Mouse (Mus musculus) hindbrain, embryonic 16.5 days (tissue): ENCODE measurements at regions not wholly inside any gene's neighbourhood (a gene's known extent, or its start where the extent isn't known, plus 50 kb on each side); places are given as distances from the start of the nearest gene placed in this dataset.

Experiments
- ATAC-seq: fragments of 200-750 bp; cut with Nextera tagmentation; 2 replicates; pipeline ENCODE4 v1.8.0; 2017; ENCODE audit warnings: moderate TSS enrichment, moderate library complexity
- H3K27ac ChIP-seq: fragments of 300-500 bp; sonication (generic); 2 replicates; pipeline ENCODE4 v1.5.1; 2014; ENCODE audit warnings: low read depth, mild to moderate bottlenecking, control low read depth, low read length, moderate library complexity
- H3K27me3 ChIP-seq: fragments of 300-500 bp; sonication (generic); replicated peaks from 2 replicates; pipeline ENCODE4 v1.6.1; 2014; ENCODE audit warnings: low read length; ENCODE audit not compliant: control insufficient read depth, insufficient read depth
- H3K36me3 ChIP-seq: fragments of 300-500 bp; sonication (generic); 2 replicates; pipeline ENCODE4 v1.6.1; 2014; ENCODE audit warnings: mild to moderate bottlenecking, low read length, moderate library complexity, mixed read lengths; ENCODE audit not compliant: control insufficient read depth, insufficient read depth
- H3K4me1 ChIP-seq: fragments of 300-500 bp; sonication (generic); 2 replicates; pipeline ENCODE4 v1.6.1; 2014; ENCODE audit warnings: low read depth, low read length; ENCODE audit not compliant: control insufficient read depth, insufficient read depth
- H3K4me2 ChIP-seq: fragments of 300-500 bp; sonication (generic); 2 replicates; pipeline ENCODE4 v1.6.1; 2014; ENCODE audit warnings: mild to moderate bottlenecking, low read length, control low read depth, moderate library complexity
- H3K4me3 ChIP-seq: fragments of 300-500 bp; sonication (generic); 2 replicates; pipeline ENCODE4 v1.5.1; 2014; ENCODE audit warnings: mild to moderate bottlenecking, low read length, control low read depth, moderate library complexity
- H3K9ac ChIP-seq: fragments of 300-500 bp; sonication (generic); 2 replicates; pipeline ENCODE4 v1.6.1; 2014; ENCODE audit warnings: low read depth, mild to moderate bottlenecking, control low read depth, low read length, moderate library complexity
- H3K9me3 ChIP-seq: fragments of 300-500 bp; sonication (generic); 2 replicates; pipeline ENCODE4 v1.6.1; 2014; ENCODE audit warnings: mild to moderate bottlenecking, low read length, moderate library complexity; ENCODE audit not compliant: control insufficient read depth
- WGBS: fragments of 180-500 bp; shearing (Covaris S2); extraction: QIAGEN DNeasy Blood & Tissue Kit; methylation state at CpG from one replicate; pipeline ENCODE4 v1.1.7; 2014; 5-methylcytosine and 5-hydroxymethylcytosine counted together

GRCm38 (mm10) chr2:174532671-174533363, 59.9 kb upstream of the Prelid3b start:
- no peaks in the 10 kb centered on the region for H3K36me3 ChIP-seq
- H3K4me1 ChIP-seq = no peaks in the 10 kb centered on the region
- H3K9ac ChIP-seq = no peak overlapping the region
- no peak overlapping the region for H3K4me3 ChIP-seq
- peak; percentile 97 for ATAC-seq
- H3K27ac ChIP-seq = 0 out of 2 replicates have a peak overlapping the region, but pooled peaks have one; percentile 25
- H3K27me3 ChIP-seq = no peaks in the 10 kb centered on the region
- no peak overlapping the region for H3K4me2 ChIP-seq
- 50% methylated on average over 12 of the region's 12 CpGs for WGBS
- no peaks in the 10 kb centered on the region for H3K9me3 ChIP-seq

GRCm38 (mm10) chr2:174540717-174541116, 67.8 kb upstream of the Prelid3b start:
- no peaks in the 10 kb centered on the region for H3K27me3 ChIP-seq
- H3K9ac ChIP-seq = no peak overlapping the region
- peaks cover 3% of the 10 kb centered on the region for H3K9me3 ChIP-seq
- H3K4me3 ChIP-seq = no peak overlapping the region
- WGBS = 81% methylated on average over 5 of the region's 5 CpGs
- no peak for ATAC-seq
- H3K36me3 ChIP-seq = no peaks in the 10 kb centered on the region
- no peak overlapping the region for H3K4me2 ChIP-seq
- no peaks in the 10 kb centered on the region for H3K4me1 ChIP-seq
- H3K27ac ChIP-seq = no peak overlapping the region

GRCm38 (mm10) chr2:174547207-174547606, 74.3 kb upstream of the Prelid3b start:
- Histone ChIP-seq H3K9me3 (peaks cover 2% of the 10 kb centered on the region), H3K4me2 (no peak overlapping the region), H3K27ac (no peak overlapping the region), H3K9ac (no peak overlapping the region), H3K36me3 (no peaks in the 10 kb centered on the region), H3K4me3 (no peak overlapping the region), H3K27me3 (no peaks in the 10 kb centered on the region), H3K4me1 (no peaks in the 10 kb centered on the region)
- ATAC-seq = no peak
- 75% methylated on average over 3 of the region's 3 CpGs for WGBS

- H3K36me3 ChIP-seq = no peaks in the 10 kb centered on the region
- H3K4me3 ChIP-seq = no peak overlapping the region
- H3K4me1 ChIP-seq = no peaks in the 10 kb centered on the region
- no peak for ATAC-seq
- no peaks in the 10 kb centered on the region for H3K27me3 ChIP-seq
- WGBS = 95% methylated on average over 6 of the region's 6 CpGs
- H3K9ac ChIP-seq = no peak overlapping the region
- H3K9me3 ChIP-seq = no peaks in the 10 kb centered on the region
- H3K4me2 ChIP-seq = no peak overlapping the region
- H3K27ac ChIP-seq = no peak overlapping the region
Measured at GRCm38 (mm10) chr2:174547701-174548100, 74.8 kb upstream of the Prelid3b start.

- ATAC-seq = no peak
- Histone ChIP-seq H3K27me3 (no peaks in the 10 kb centered on the region), H3K9me3 (no peaks in the 10 kb centered on the region), H3K4me2 (no peak overlapping the region), H3K36me3 (no peaks in the 10 kb centered on the region), H3K27ac (no peak overlapping the region), H3K4me1 (no peaks in the 10 kb centered on the region), H3K4me3 (no peak overlapping the region), H3K9ac (no peak overlapping the region)
- WGBS = 80% methylated on average over 4 of the region's 4 CpGs
Measured at GRCm38 (mm10) chr2:174548776-174549175, 75.9 kb upstream of the Prelid3b start.

GRCm38 (mm10) chr2:174555778-174556177, 82.9 kb upstream of the Prelid3b start:
- WGBS = 87% methylated on average over 11 of the region's 11 CpGs
- H3K27me3 ChIP-seq = no peaks in the 10 kb centered on the region
- no peak for ATAC-seq
- no peaks in the 10 kb centered on the region for H3K4me1 ChIP-seq
- H3K9ac ChIP-seq = no peak overlapping the region
- H3K4me2 ChIP-seq = no peak overlapping the region
- no peak overlapping the region for H3K4me3 ChIP-seq
- H3K27ac ChIP-seq = no peak overlapping the region
- no peaks in the 10 kb centered on the region for H3K9me3 ChIP-seq
- no peaks in the 10 kb centered on the region for H3K36me3 ChIP-seq

- H3K27ac ChIP-seq = no peak overlapping the region
- ATAC-seq = no peak
Measured at GRCm38 (mm10) chr2:174561828-174562429, 81.4 kb upstream of the Zfp831 start.

GRCm38 (mm10) chr2:174563917-174564316, 79.4 kb upstream of the Zfp831 start:
- Histone ChIP-seq H3K27ac (no peak overlapping the region), H3K9me3 (no peaks in the 10 kb centered on the region), H3K36me3 (no peaks in the 10 kb centered on the region), H3K4me2 (no peak overlapping the region), H3K9ac (no peak overlapping the region), H3K4me1 (peaks cover 8% of the 10 kb centered on the region), H3K4me3 (no peak overlapping the region), H3K27me3 (no peaks in the 10 kb centered on the region)
- ATAC-seq = no peak
- WGBS = 79% methylated on average over 3 of the region's 3 CpGs

More at GRCm38 (mm10) chr2:174561828-174562429, 81.4 kb upstream of the Zfp831 start:
- Histone ChIP-seq H3K27me3 (no peaks in the 10 kb centered on the region), H3K4me3 (no peak overlapping the region), H3K36me3 (no peaks in the 10 kb centered on the region), H3K9me3 (no peaks in the 10 kb centered on the region), H3K4me2 (no peak overlapping the region), H3K9ac (no peak overlapping the region), H3K4me1 (peaks cover 8% of the 10 kb centered on the region)
- WGBS = 25% methylated on average over 7 of the region's 7 CpGs

- WGBS = 22% methylated on average over 4 of the region's 5 CpGs
- Histone ChIP-seq H3K4me2 (no peak overlapping the region), H3K4me1 (peaks cover 8% of the 10 kb centered on the region), H3K4me3 (no peak overlapping the region), H3K9ac (peak overlapping the region; percentile 4; the same call in 1 of the 2 replicates), H3K27ac (peak overlapping the region; percentile 41; the same call in 1 of the 2 replicates), H3K36me3 (no peaks in the 10 kb centered on the region), H3K27me3 (no peaks in the 10 kb centered on the region), H3K9me3 (no peaks in the 10 kb centered on the region)
- peak; percentile 84 for ATAC-seq
Measured at GRCm38 (mm10) chr2:174564817-174565216, 78.5 kb upstream of the Zfp831 start.
